Mouse (Mus musculus): Measurements from ENCODE around the gene Msx3. TPM values are rescaled to one million over a fixed set of nuclear protein-coding genes. Genes with fewer than 3 reads are reported as not detected.
A peak's percentile ranks its signal among the peaks of the same experiment; 100 is the strongest.

The Msx3 gene
- polyA plus RNA-seq, 1 experiment: 4.0 TPM

GRCm38 (mm10) chr7:140078711-140079110 lies 29.8 kb upstream of the Msx3 start:
- TF ChIP-seq POLR2A (IDR thresholded peaks at IDR 0.05; ENCODE audit: borderline replicate concordance, extremely low read depth, insufficient read depth, insufficient read length, poor library complexity, severe bottlenecking) (no peak), CTCF (IDR thresholded peaks at IDR 0.05; ENCODE audit: borderline replicate concordance, extremely low read depth, insufficient read depth, insufficient read length) (peak; percentile 84)
- DNase-seq (ENCODE audit: low read depth): peak; percentile 95

- DNase-seq (ENCODE audit: low read depth): no peak
- TF ChIP-seq CTCF (IDR thresholded peaks at IDR 0.05; ENCODE audit: borderline replicate concordance, extremely low read depth, insufficient read depth, insufficient read length) (no peak), POLR2A (IDR thresholded peaks at IDR 0.05; ENCODE audit: borderline replicate concordance, extremely low read depth, insufficient read depth, insufficient read length, poor library complexity, severe bottlenecking) (no peak)
Measured at GRCm38 (mm10) chr7:140077698-140078097, 28.8 kb upstream of the Msx3 start.

- TF ChIP-seq POLR2A (IDR thresholded peaks at IDR 0.05; ENCODE audit: borderline replicate concordance, extremely low read depth, insufficient read depth, insufficient read length, poor library complexity, severe bottlenecking) (no peak), CTCF (IDR thresholded peaks at IDR 0.05; ENCODE audit: borderline replicate concordance, extremely low read depth, insufficient read depth, insufficient read length) (no peak)
- no peak for DNase-seq (ENCODE audit: low read depth)
Measured at GRCm38 (mm10) chr7:140070042-140070711, 21.3 kb upstream of the Msx3 start.

DNA sequence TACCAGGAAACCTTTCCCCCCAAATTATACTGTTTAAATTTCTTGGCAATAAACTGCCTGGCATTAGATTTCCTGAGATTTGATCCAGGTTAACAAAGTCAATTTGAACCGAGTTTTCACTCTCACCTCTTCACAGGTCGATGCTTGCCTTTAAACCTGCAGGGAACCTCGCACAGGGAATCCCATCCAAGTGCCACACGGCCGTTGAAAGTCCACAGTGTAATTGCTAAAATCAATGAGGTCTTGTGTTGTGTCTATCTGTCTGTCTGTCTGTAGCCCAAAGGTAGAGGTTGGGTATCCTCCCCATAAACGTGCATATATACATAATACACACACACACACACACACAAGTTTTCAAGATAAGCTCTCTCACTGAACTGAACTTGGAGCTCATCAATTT lies 18.5 kb upstream of the Msx3 start:
- no peak for DNase-seq (ENCODE audit: low read depth)
- TF ChIP-seq CTCF (IDR thresholded peaks at IDR 0.05; ENCODE audit: borderline replicate concordance, extremely low read depth, insufficient read depth, insufficient read length) (no peak), POLR2A (IDR thresholded peaks at IDR 0.05; ENCODE audit: borderline replicate concordance, extremely low read depth, insufficient read depth, insufficient read length, poor library complexity, severe bottlenecking) (no peak)

- peak; percentile 85 for DNase-seq (ENCODE audit: low read depth)
- TF ChIP-seq CTCF (IDR thresholded peaks at IDR 0.05; ENCODE audit: borderline replicate concordance, extremely low read depth, insufficient read depth, insufficient read length) (peak; percentile 81), POLR2A (IDR thresholded peaks at IDR 0.05; ENCODE audit: borderline replicate concordance, extremely low read depth, insufficient read depth, insufficient read length, poor library complexity, severe bottlenecking) (no peak)
Measured at GRCm38 (mm10) chr7:140063092-140063491, 14.2 kb upstream of the Msx3 start.

DNA sequence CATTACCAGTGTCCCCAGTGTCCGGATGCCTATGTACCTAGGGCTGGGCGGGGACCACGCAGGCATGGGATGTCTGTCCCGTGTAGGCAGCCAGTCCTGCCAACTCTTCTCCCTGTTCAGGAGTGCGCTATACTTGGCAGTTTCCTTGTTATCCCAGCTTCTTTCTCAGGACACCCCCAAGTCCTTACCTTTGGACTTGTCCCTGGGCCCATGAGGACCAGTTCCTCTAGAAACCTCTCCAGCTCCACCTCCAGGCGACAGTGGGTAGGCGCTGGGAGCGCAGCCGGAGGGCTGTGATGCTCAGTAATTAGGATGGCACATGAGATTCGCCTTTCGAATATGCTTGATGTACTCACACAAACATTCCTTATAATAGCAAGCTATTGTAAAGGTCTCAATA lies 13.4 kb upstream of the Msx3 start:
- DNase-seq (ENCODE audit: low read depth): peak; percentile 63
- TF ChIP-seq POLR2A (IDR thresholded peaks at IDR 0.05; ENCODE audit: borderline replicate concordance, extremely low read depth, insufficient read depth, insufficient read length, poor library complexity, severe bottlenecking) (no peak), CTCF (IDR thresholded peaks at IDR 0.05; ENCODE audit: borderline replicate concordance, extremely low read depth, insufficient read depth, insufficient read length) (peak; percentile 60)

GRCm38 (mm10) chr7:140061832-140062130 lies 12.9 kb upstream of the Msx3 start:
- TF ChIP-seq CTCF (IDR thresholded peaks at IDR 0.05; ENCODE audit: borderline replicate concordance, extremely low read depth, insufficient read depth, insufficient read length) (no peak), POLR2A (IDR thresholded peaks at IDR 0.05; ENCODE audit: borderline replicate concordance, extremely low read depth, insufficient read depth, insufficient read length, poor library complexity, severe bottlenecking) (no peak)
- no peak for DNase-seq (ENCODE audit: low read depth)

- TF ChIP-seq POLR2A (IDR thresholded peaks at IDR 0.05; ENCODE audit: borderline replicate concordance, extremely low read depth, insufficient read depth, insufficient read length, poor library complexity, severe bottlenecking) (no peak), CTCF (IDR thresholded peaks at IDR 0.05; ENCODE audit: borderline replicate concordance, extremely low read depth, insufficient read depth, insufficient read length) (no peak)
- peak; percentile 95 for DNase-seq (ENCODE audit: low read depth)
Measured at GRCm38 (mm10) chr7:140060936-140061831, 12.3 kb upstream of the Msx3 start.

DNA sequence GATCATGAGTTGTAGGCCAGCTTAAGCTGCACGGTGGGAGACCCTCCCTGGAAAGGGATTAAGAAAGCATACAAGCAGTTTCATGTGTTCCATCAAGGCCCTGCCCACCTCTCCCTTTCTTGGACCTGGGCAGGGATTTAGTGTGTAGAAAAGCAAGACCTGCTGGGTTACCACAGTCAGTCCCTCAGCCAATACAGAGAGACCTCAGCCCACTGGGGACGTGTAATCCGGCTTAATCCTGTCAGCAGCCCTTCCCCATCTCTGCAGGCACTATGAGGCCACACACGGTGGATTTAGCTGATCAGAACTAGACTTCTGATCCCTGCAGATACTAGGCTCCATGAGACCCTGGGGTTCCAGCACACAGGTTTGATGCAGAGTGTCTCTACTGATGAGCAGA lies 10.7 kb upstream of the Msx3 start:
- peak; percentile 67 for DNase-seq (ENCODE audit: low read depth)

GRCm38 (mm10) chr7:140058528-140058927 lies 9.6 kb upstream of the Msx3 start:
- DNase-seq (ENCODE audit: low read depth): no peak
- no peak for TF ChIP-seq CTCF (IDR thresholded peaks at IDR 0.05; ENCODE audit: borderline replicate concordance, extremely low read depth, insufficient read depth, insufficient read length)
- TF ChIP-seq POLR2A (IDR thresholded peaks at IDR 0.05; ENCODE audit: borderline replicate concordance, extremely low read depth, insufficient read depth, insufficient read length, poor library complexity, severe bottlenecking): no peak

More for the DNA sequence above, 10.7 kb upstream of the Msx3 start:
- TF ChIP-seq CTCF (IDR thresholded peaks at IDR 0.05; ENCODE audit: borderline replicate concordance, extremely low read depth, insufficient read depth, insufficient read length) (no peak), POLR2A (IDR thresholded peaks at IDR 0.05; ENCODE audit: borderline replicate concordance, extremely low read depth, insufficient read depth, insufficient read length, poor library complexity, severe bottlenecking) (no peak)

All from brain, embryonic 14.5 days (tissue).